Mouse (Mus musculus) layer of hippocampus, postnatal 14 days (tissue): ENCODE results near the gene Olfr70. TPM values are rescaled to one million over a fixed set of nuclear protein-coding genes. Genes with fewer than 3 reads are reported as not detected.
A peak's percentile ranks its signal among the peaks of the same experiment; 100 is the strongest.

Source experiments
- DNase-seq, 2 experiments: peaks; one replicate each; pipeline ENCODE4 v3.0.0; 2021 to 2022; ENCODE audit warnings: low spot score in 2 of 2, mixed read lengths in 1 of 2
- total RNA-seq, 2 experiments: library from RNA; stranded (reverse); gene quantifications; 2 replicates each; pipeline ENCODE4 v1.2.3; 2021

Olfr70 gene
- total RNA-seq, 2 experiments from 2014 or later: not detected

DNA sequence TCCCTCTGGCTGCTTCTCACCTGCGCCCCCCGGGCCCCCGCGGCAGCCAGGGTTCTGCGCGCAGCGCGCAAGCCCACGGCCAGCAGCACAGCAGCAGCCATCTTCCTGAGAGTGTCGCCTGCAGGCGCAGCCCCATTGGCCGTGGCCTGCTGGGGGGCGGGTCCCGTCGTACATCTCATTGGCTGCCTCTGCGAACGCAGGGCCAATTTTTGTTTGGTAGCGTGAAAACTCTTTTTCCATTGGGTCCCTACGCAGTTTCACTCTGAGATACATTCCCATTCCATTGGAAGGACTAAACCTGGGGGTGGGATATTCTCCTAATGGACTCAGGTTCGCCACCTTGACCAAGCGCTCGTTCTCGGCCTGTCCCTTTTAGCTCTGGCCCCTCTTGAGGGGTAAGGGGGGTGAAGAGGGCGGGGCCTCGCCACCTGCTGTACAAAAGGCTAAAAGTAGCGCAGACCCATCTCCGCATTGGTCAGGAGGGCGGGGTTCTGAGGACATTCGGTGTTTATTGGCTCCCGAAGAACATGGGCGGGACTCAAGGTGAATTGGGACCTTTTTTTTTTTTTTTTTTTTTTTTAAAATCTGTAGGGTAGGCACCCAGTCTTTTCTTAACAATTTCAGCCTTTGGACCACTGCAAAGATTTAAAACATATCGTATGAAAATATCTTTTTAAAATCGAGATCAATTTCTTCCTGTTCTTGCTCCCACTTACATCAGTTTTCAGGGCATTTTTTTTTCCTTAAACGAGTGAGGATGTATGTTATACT, 44.1 kb downstream of the Olfr70 start, which contains the start of gene Hint2:
Gene Hint2 (minus strand): TSS at position 128 of the 771 bp plus-strand sequence.
- peak; percentile 92 to 97 for DNase-seq

DNA sequence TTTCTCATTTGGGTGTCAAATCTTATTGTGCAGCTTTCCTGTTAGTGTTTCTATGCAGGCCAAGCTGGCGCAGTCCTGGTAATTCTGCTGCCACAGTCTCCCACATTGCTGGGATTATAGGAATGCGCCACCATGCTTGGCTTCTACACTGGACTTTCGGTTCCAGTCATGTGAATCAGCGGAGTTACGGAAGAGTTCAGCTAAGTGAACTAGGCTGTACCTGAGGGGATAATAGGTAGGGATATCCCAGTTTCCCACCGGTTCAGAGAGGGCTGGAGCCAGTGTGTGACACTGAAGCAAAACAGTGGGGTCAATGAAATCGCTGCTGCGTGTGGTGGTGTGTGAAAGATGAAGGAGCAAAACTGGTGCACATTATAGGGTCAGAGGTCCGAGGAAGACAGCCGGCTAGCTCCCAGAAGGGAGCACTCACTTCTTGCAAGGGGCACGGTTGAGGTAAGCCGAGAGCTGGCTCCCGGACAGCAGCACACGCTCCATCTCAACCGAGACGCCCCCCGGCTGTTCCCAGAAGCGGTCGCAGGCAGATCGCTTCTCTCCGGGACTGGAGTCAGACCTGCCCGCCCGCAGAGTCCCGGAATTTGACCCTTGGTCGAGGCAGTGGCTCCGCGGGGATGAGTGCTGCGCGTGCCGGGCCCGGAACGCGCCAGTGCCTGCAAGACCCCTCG, 44.8 kb downstream of the Olfr70 start:
- DNase-seq: peak in 1 of 2 experiments; percentile 34

DNA sequence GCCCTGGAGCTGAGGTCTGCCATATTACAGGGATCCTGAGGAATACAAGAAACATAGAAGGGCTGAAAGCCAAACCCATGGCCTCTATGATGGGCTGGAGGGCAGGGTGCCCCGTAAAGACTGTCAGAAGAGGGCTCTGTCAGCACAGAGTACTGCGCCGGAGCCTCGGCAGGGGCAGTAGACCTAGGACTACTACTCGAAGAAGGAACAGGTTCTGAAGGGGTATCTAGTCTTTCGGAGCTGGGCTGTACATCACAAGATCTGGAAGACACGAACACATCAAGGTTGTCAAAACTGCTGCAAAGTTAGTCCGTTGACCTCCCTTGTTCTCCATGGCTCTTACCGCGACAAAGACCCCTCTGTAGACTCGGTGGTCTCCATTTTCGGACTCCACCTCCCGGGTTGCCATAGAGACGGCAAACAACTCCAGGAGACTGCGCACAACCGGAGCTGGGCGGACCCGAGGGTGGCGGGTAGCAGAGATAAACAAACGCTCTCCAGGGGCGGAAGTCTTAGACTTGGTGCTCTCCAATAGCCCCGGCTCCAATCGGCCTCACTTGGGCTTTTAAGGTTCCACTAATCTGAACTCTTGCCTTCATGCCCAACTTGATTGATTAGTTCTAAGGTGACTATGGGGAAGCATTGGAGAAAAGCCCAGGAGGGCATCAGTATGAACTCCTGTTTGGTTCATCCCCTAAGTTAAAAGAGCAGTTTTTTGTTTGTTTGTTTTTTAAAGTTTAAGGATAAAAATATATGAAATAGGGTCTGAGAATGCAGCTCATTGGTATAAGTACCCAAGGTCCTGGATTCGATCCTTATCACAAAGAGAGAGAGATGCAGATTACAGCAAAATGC, 47.2 kb downstream of the Olfr70 start, which contains the start of gene Spag8:
Gene Spag8 (minus strand): TSS at position 434 of the 855 bp plus-strand sequence.
- DNase-seq: no peak

DNA sequence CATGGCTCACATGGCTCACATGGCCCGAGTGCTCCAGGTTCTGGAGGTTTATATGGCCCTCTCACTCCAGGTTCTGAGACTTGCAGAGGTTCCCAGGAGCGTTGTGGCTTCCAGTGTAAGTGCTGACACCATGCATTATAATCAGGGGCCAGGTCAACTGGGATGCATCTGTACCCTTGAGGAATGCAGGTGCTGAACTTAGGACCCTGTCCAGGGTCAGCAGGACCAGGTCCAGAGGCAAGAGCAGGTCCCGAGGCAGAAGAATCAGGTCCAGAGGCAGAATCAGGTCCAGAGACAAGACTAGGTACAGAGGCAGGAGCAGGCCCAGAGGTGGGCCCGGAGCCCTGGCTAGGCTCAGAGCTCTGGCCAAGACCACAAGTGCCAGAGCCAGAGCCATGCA, 47.9 kb downstream of the Olfr70 start:
- DNase-seq: no peak

DNA sequence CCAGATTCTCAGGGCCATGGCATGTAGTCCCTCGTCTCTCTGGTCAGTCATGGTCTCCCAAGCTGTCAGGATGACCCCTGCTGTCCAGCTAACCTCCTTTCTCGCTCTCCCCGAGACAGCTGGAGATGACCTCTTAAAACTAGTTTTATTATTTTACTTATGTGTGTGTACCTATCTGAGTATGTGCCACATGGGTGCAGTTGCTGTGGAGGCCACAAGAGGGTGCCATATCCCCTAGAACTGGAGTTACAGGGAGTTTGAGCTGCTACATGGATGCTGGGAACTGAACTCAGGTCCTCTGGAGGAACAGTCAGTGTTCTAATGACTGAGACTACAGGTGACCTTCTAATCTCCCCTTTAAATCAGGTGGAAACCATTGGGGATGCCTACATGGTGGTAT, 50.8 kb downstream of the Olfr70 start:
- no peak for DNase-seq

Other genes with a start within 250 kb of the Olfr70 start
- not detected for gene Cd72, start 246.2 kb downstream of the Olfr70 start, total RNA-seq
- gene Sit1, start 217.1 kb downstream of the Olfr70 start, total RNA-seq: not detected
- gene Ccdc107, start 207.9 kb downstream of the Olfr70 start, total RNA-seq: 10 to 100 TPM; 26.0 to 28.3 TPM
- 1 to 10 TPM in 1 of 2 experiments, under 1 TPM in 1; 0.74 to 1.2 TPM for gene Arhgef39, start 201.1 kb downstream of the Olfr70 start, total RNA-seq
- gene Car9, start 193.8 kb downstream of the Olfr70 start, total RNA-seq: not detected
- gene Tpm2, start 177.0 kb downstream of the Olfr70 start, total RNA-seq: 1 to 10 TPM; 6.2 to 8.1 TPM
- gene Creb3, start 138.5 kb downstream of the Olfr70 start, total RNA-seq: 10 to 100 TPM; 74.0 TPM
- gene Tln1, start 138.1 kb downstream of the Olfr70 start, total RNA-seq: 10 to 100 TPM; 46.0 to 52.1 TPM
- 10 to 100 TPM; 44.5 to 55.8 TPM for gene Rgp1, start 122.1 kb downstream of the Olfr70 start, total RNA-seq
- gene Gba2, start 121.9 kb downstream of the Olfr70 start, total RNA-seq: 10 to 100 TPM; 56.1 to 60.6 TPM
- gene Msmp, start 116.3 kb downstream of the Olfr70 start, total RNA-seq: not detected
- gene Npr2, start 68.9 kb downstream of the Olfr70 start, total RNA-seq: 10 to 100 TPM; 46.9 to 50.0 TPM
- 1 to 10 TPM in 1 of 2 experiments, under 1 TPM in 1; 0.98 to 2.3 TPM for gene Spag8, start 47.2 kb downstream of the Olfr70 start, total RNA-seq
- 10 to 100 TPM; 33.1 to 37.8 TPM for gene Hint2, start 44.3 kb downstream of the Olfr70 start, total RNA-seq
- gene Tmem8b, start 31.8 kb downstream of the Olfr70 start, total RNA-seq: 10 to 100 TPM; 55.8 to 57.6 TPM
- gene Fam221b, start 31.7 kb downstream of the Olfr70 start, total RNA-seq: 1 to 10 TPM; 1.2 TPM
- not detected for gene Olfr71, start 9.4 kb upstream of the Olfr70 start, total RNA-seq
- gene Hrct1, start 26.4 kb upstream of the Olfr70 start, total RNA-seq: 1 to 10 TPM in 1 of 2 experiments, under 1 TPM in 1; 0.52 to 1.5 TPM
- under 1 TPM; 0.38 to 0.53 TPM for gene Spaar, start 29.2 kb upstream of the Olfr70 start, total RNA-seq
- not detected for gene Olfr159, start 70.2 kb upstream of the Olfr70 start, total RNA-seq
- gene Olfr156, start 123.1 kb upstream of the Olfr70 start, total RNA-seq: not detected
- gene Olfr157, start 139.4 kb upstream of the Olfr70 start, total RNA-seq: not detected
- not detected for gene Olfr155, start 150.8 kb upstream of the Olfr70 start, total RNA-seq
- 1 to 10 TPM; 5.9 to 6.5 TPM for gene Reck, start 174.7 kb upstream of the Olfr70 start, total RNA-seq